ENCODE assay signal across 7 mouse cellular contexts in genomic region chr8:70674109-70674508, GRCm38 (mm10). TPM values are rescaled to one million over a fixed set of nuclear protein-coding genes. Genes with fewer than 3 reads are reported as not detected.
DNase-seq lines count a peak whose midpoint lies in the region; ATAC-seq and TF ChIP-seq lines count a peak whose summit lies in the region.

No protein-coding gene starts in this region.

- no peaks in the 10 kb centered on the region for H3K9me3 ChIP-seq in lung, embryonic 16.5 days (ENCODE audit: control insufficient read depth, low read length)
- no peaks in the 10 kb centered on the region for H3K9me3 ChIP-seq in limb, embryonic 10.5 days (replicated peaks)
- H3K9me3 ChIP-seq in stomach, embryonic 14.5 days (ENCODE audit: control insufficient read depth, low read depth, low read length), result no peaks in the 10 kb centered on the region

- 80% methylated on average over 3 of the region's 3 CpGs for WGBS in lung, embryonic 16.5 days
- WGBS in limb, embryonic 10.5 days, result 87% methylated on average over 3 of the region's 3 CpGs
- 74% methylated on average over 3 of the region's 3 CpGs for WGBS in stomach, embryonic 14.5 days

- peak overlapping the region; percentile 80 for H3K9ac ChIP-seq in lung, embryonic 16.5 days (ENCODE audit: low read length)
- peak overlapping the region; percentile 45; the same call in 1 of the 2 replicates for H3K9ac ChIP-seq in stomach, embryonic 14.5 days (replicated peaks; ENCODE audit: low read depth, low read length)

- peak; percentile 49; the same call in 1 of the 2 replicates for TF ChIP-seq POLR2A in embryonic fibroblast, embryonic 13.5 days (IDR thresholded peaks at IDR 0.05; ENCODE audit: low read depth, low read length)

- ATAC-seq in lung, embryonic 16.5 days (ENCODE audit: low read depth), result no peak
- no peak for ATAC-seq in stomach, embryonic 14.5 days (ENCODE audit: insufficient number of reproducible peaks, insufficient read depth, low FRiP score, low read depth)

- peak overlapping the region; percentile 98 for H3K27ac ChIP-seq in lung, embryonic 16.5 days (ENCODE audit: low read length)
- H3K27ac ChIP-seq in embryonic fibroblast, embryonic 13.5 days (ENCODE audit: insufficient read depth, low read length), result peak overlapping the region; percentile 87
- H3K27ac ChIP-seq in limb, embryonic 10.5 days, result peak overlapping the region; percentile 97
- H3K27ac ChIP-seq in stomach, embryonic 14.5 days (ENCODE audit: low read length), result peak overlapping the region; percentile 94

- H3K27me3 ChIP-seq in lung, embryonic 16.5 days (ENCODE audit: control insufficient read depth, insufficient read depth, low read depth, low read length), result no peaks in the 10 kb centered on the region
- no peaks in the 10 kb centered on the region for H3K27me3 ChIP-seq in limb, embryonic 10.5 days (ENCODE audit: low read depth, poor library complexity, severe bottlenecking)
- H3K27me3 ChIP-seq in stomach, embryonic 14.5 days (ENCODE audit: control insufficient read depth, insufficient read depth, low read length), result no peaks in the 10 kb centered on the region

- H3K4me2 ChIP-seq in lung, embryonic 16.5 days (ENCODE audit: low read depth, low read length), result peak overlapping the region; percentile 82
- H3K4me2 ChIP-seq in stomach, embryonic 14.5 days (replicated peaks; ENCODE audit: low read depth, low read length), result peak overlapping the region; percentile 78

- peaks cover 13% of the 10 kb centered on the region for H3K4me1 ChIP-seq in lung, embryonic 16.5 days (replicated peaks; ENCODE audit: control insufficient read depth, insufficient read depth, low read length)
- H3K4me1 ChIP-seq in embryonic fibroblast, embryonic 13.5 days (ENCODE audit: control insufficient read depth, insufficient read depth, low read length), result 0 out of 2 replicates have a peak, but pooled peaks cover 7% of the 10 kb centered on the region
- peaks cover 35% of the 10 kb centered on the region for H3K4me1 ChIP-seq in limb, embryonic 10.5 days
- peaks cover 13% of the 10 kb centered on the region for H3K4me1 ChIP-seq in stomach, embryonic 14.5 days (ENCODE audit: control insufficient read depth, insufficient read depth, low read length)

- H3K36me3 ChIP-seq in lung, embryonic 16.5 days (ENCODE audit: control insufficient read depth, insufficient read depth, low read length), result no peaks in the 10 kb centered on the region; the same call in none of the 2 replicates
- H3K36me3 ChIP-seq in limb, embryonic 10.5 days, result peaks cover 35% of the 10 kb centered on the region
- peaks cover 12% of the 10 kb centered on the region; the same call in 1 of the 2 replicates for H3K36me3 ChIP-seq in stomach, embryonic 14.5 days (ENCODE audit: control insufficient read depth, insufficient read depth, low read length)

- H3K4me3 ChIP-seq in lung, embryonic 16.5 days (ENCODE audit: low read length), result peak overlapping the region; percentile 80
- H3K4me3 ChIP-seq in embryonic fibroblast, embryonic 13.5 days (ENCODE audit: insufficient read depth, low read length), result peak overlapping the region; percentile 53
- peak overlapping the region; percentile 80 for H3K4me3 ChIP-seq in limb, embryonic 10.5 days
- H3K4me3 ChIP-seq in stomach, embryonic 14.5 days (ENCODE audit: low read depth, low read length), result peak overlapping the region; percentile 67

- no peak for DNase-seq in lung, adult 18-20 months
- DNase-seq in limb, embryonic 10.5 days (ENCODE audit: low spot score), result no peak
- DNase-seq in urinary bladder, postnatal 10 days (ENCODE audit: low spot score), result no peak
- DNase-seq in layer of hippocampus, adult 18-20 months (ENCODE audit: low spot score in 2 of 2), result no peak

- no peak for TF ChIP-seq CTCF in embryonic fibroblast, embryonic 13.5 days (IDR thresholded peaks at IDR 0.05; ENCODE audit: borderline replicate concordance, insufficient read depth, low read length)

RNA-seq across cellular contexts. Expression of gene Lsm4, which starts 1.1 kb away (rescaled TPM):
- 197 and 214 TPM in 2 replicates for polyA plus RNA-seq in lung, embryonic 16.5 days (2015; fragmentation: Nextera tagmentation; extraction: Ambion mirVana)
- 54.9 and 60.2 TPM in 2 replicates for polyA plus RNA-seq in embryonic fibroblast, embryonic 13.5 days (2011; ENCODE audit: insufficient read length, low read depth, missing spikeins)
- 405 and 438 TPM in 2 replicates for polyA plus RNA-seq in limb, embryonic 10.5 days (2016; fragmentation: Nextera tagmentation; extraction: Ambion mirVana)
- polyA plus RNA-seq in stomach, embryonic 14.5 days (2014; fragmentation: Nextera tagmentation; extraction: Ambion mirVana), result 234 and 244 TPM in 2 replicates
- 10 to 100 TPM; 63.8 to 71.5 TPM for total RNA-seq in layer of hippocampus, adult 18-20 months (2021)

RNA-seq across cellular contexts. Expression of gene Pgpep1, which starts 13.9 kb away (rescaled TPM):
- 43.6 and 46.7 TPM in 2 replicates for polyA plus RNA-seq in lung, embryonic 16.5 days (2015; fragmentation: Nextera tagmentation; extraction: Ambion mirVana)
- polyA plus RNA-seq in embryonic fibroblast, embryonic 13.5 days (2011; ENCODE audit: insufficient read length, low read depth, missing spikeins), result 53.7 and 54.3 TPM in 2 replicates
- polyA plus RNA-seq in limb, embryonic 10.5 days (2016; fragmentation: Nextera tagmentation; extraction: Ambion mirVana), result 44.7 and 45.0 TPM in 2 replicates
- 67.7 and 70.8 TPM in 2 replicates for polyA plus RNA-seq in stomach, embryonic 14.5 days (2014; fragmentation: Nextera tagmentation; extraction: Ambion mirVana)
- 10 to 100 TPM; 20.0 to 23.3 TPM for total RNA-seq in layer of hippocampus, adult 18-20 months (2021)

RNA-seq across cellular contexts. Expression of gene Jund, which starts 24.6 kb away (rescaled TPM):
- 26.2 and 28.8 TPM in 2 replicates for polyA plus RNA-seq in lung, embryonic 16.5 days (2015; fragmentation: Nextera tagmentation; extraction: Ambion mirVana)
- 82.2 and 90.6 TPM in 2 replicates for polyA plus RNA-seq in embryonic fibroblast, embryonic 13.5 days (2011; ENCODE audit: insufficient read length, low read depth, missing spikeins)
- polyA plus RNA-seq in limb, embryonic 10.5 days (2016; fragmentation: Nextera tagmentation; extraction: Ambion mirVana), result 69.0 and 80.6 TPM in 2 replicates
- 78.9 and 105 TPM in 2 replicates for polyA plus RNA-seq in stomach, embryonic 14.5 days (2014; fragmentation: Nextera tagmentation; extraction: Ambion mirVana)
- 100 to 1,000 TPM; 186 to 200 TPM for total RNA-seq in layer of hippocampus, adult 18-20 months (2021)

RNA-seq across cellular contexts. Expression of gene Iqcn, which starts 29.1 kb away (rescaled TPM):
- not detected in 2 replicates for polyA plus RNA-seq in lung, embryonic 16.5 days (2015; fragmentation: Nextera tagmentation; extraction: Ambion mirVana)
- polyA plus RNA-seq in embryonic fibroblast, embryonic 13.5 days (2011; ENCODE audit: insufficient read length, low read depth, missing spikeins), result not detected in 2 replicates
- not detected in 2 replicates for polyA plus RNA-seq in limb, embryonic 10.5 days (2016; fragmentation: Nextera tagmentation; extraction: Ambion mirVana)
- polyA plus RNA-seq in stomach, embryonic 14.5 days (2014; fragmentation: Nextera tagmentation; extraction: Ambion mirVana), result 0.06 and 0.10 TPM in 2 replicates
- under 1 TPM in 1 of 2 experiments, not detected in 1; 0.07 TPM for total RNA-seq in layer of hippocampus, adult 18-20 months (2021)

RNA-seq across cellular contexts. Expression of gene Gdf15, which starts 41.9 kb away (rescaled TPM):
- 0.45 and 0.60 TPM in 2 replicates for polyA plus RNA-seq in lung, embryonic 16.5 days (2015; fragmentation: Nextera tagmentation; extraction: Ambion mirVana)
- polyA plus RNA-seq in embryonic fibroblast, embryonic 13.5 days (2011; ENCODE audit: insufficient read length, low read depth, missing spikeins), result 3.1 and 4.2 TPM in 2 replicates
- polyA plus RNA-seq in limb, embryonic 10.5 days (2016; fragmentation: Nextera tagmentation; extraction: Ambion mirVana), result not detected in 2 replicates
- polyA plus RNA-seq in stomach, embryonic 14.5 days (2014; fragmentation: Nextera tagmentation; extraction: Ambion mirVana), result 0.17 and 0.24 TPM in 2 replicates
- total RNA-seq in layer of hippocampus, adult 18-20 months (2021), result not detected
